Mouse (Mus musculus) liver, adult 2 months (tissue): ENCODE measurements around the gene Gm29666.
"Not testable (repeated sequence)": the region's sequence is repeated elsewhere in the genome, so short reads cannot be mapped to it uniquely, and the experiment has no call there.

ENCODE experiments used
- CTCF ChIP-seq: fragments of 200-500 bp; IDR thresholded peaks from 2 replicates; pipeline ENCODE4 v1.5.1; 2011; ENCODE audit warnings: low read depth, low read length, control low read depth
- POLR2A ChIP-seq: fragments of 200-500 bp; IDR thresholded peaks from 2 replicates; pipeline ENCODE4 v1.6.1; 2011; ENCODE audit warnings: low read length, control low read depth; ENCODE audit not compliant: insufficient read depth; ENCODE audit errors: extremely low read depth

DNA sequence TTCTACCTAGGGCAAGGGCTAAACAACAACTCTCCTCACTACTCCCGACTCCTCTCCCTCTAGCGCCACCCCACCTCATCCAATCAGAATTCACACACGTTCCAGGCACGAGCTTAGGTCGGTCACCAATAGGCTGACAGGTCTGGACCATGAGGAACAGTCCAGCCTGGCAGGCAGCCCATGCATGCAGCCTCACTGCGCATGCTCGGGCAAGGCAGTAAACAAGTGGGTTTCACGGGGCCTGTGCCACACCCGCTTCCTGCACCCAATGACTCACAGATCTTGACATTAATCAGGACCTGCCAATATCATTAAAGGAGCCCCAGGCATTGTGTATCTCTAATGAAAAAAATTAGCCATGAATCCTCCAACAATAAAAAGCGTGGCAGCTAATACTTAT is 23.6 kb downstream of the Gm29666 start:
- TF ChIP-seq CTCF, POLR2A: not testable (repeated sequence)
